Mouse (Mus musculus) midbrain, postnatal 0 days (tissue): ENCODE measurements at regions not wholly inside any gene's neighbourhood (a gene's known extent, or its start where the extent isn't known, plus 50 kb on each side); places are given as distances from the start of the nearest gene placed in this dataset.

ENCODE experiments used
- ATAC-seq: fragments of 200-750 bp; cut with Nextera tagmentation; 2 replicates; pipeline ENCODE4 v1.8.0; 2017; ENCODE audit warnings: moderate number of reproducible peaks, mild to moderate bottlenecking, moderate TSS enrichment, moderate library complexity; ENCODE audit not compliant: low FRiP score
- DNase-seq: peaks from one replicate; pipeline ENCODE4 v3.0.0-alpha.2; 2015; ENCODE audit warnings: low spot score
- H3K27ac ChIP-seq: fragments of 300-500 bp; sonication (generic); 2 replicates; pipeline ENCODE4 v1.5.1; 2014; ENCODE audit warnings: low read depth, mild to moderate bottlenecking, low read length, mixed read lengths
- H3K27me3 ChIP-seq: fragments of 300-500 bp; sonication (generic); 2 replicates; pipeline ENCODE4 v1.6.1; 2014; ENCODE audit warnings: low read length, control low read depth, mixed read lengths; ENCODE audit not compliant: insufficient read depth
- H3K36me3 ChIP-seq: fragments of 300-500 bp; sonication (generic); 2 replicates; pipeline ENCODE4 v1.6.1; 2014; ENCODE audit warnings: low read length, control low read depth, mixed read lengths; ENCODE audit not compliant: insufficient read depth
- H3K4me1 ChIP-seq: fragments of 300-500 bp; sonication (generic); 2 replicates; pipeline ENCODE4 v1.6.1; 2014; ENCODE audit warnings: mild to moderate bottlenecking, control low read depth, antibody characterized with exemption, low read length, mixed read lengths; ENCODE audit not compliant: insufficient read depth
- H3K4me2 ChIP-seq: fragments of 300-500 bp; sonication (generic); 2 replicates; pipeline ENCODE4 v1.6.1; 2014; ENCODE audit warnings: low read depth, mild to moderate bottlenecking, low read length, mixed read lengths; ENCODE audit not compliant: poor library complexity, severe bottlenecking
- H3K4me3 ChIP-seq: fragments of 300-500 bp; sonication (generic); 2 replicates; pipeline ENCODE4 v1.5.1; 2014; ENCODE audit warnings: low read depth, mild to moderate bottlenecking, low read length, moderate library complexity
- H3K9ac ChIP-seq: fragments of 300-500 bp; sonication (generic); replicated peaks from 2 replicates; pipeline ENCODE4 v1.6.1; 2014; ENCODE audit warnings: mild to moderate bottlenecking, low read length, moderate library complexity, mixed read lengths; ENCODE audit not compliant: poor library complexity, severe bottlenecking
- H3K9me3 ChIP-seq: fragments of 300-500 bp; sonication (generic); 2 replicates; pipeline ENCODE4 v1.6.1; 2016; ENCODE audit warnings: low read length, control low read depth
- CTCF ChIP-seq: IDR thresholded peaks from 2 replicates; pipeline ENCODE4 v1.5.1; 2016; ENCODE audit warnings: antibody characterized with exemption, mild to moderate bottlenecking
- WGBS: fragments of 180-500 bp; shearing (Covaris S2); extraction: QIAGEN DNeasy Blood & Tissue Kit; methylation state at CpG from one replicate; pipeline ENCODE4 v1.1.7; 2014; 5-methylcytosine and 5-hydroxymethylcytosine counted together

DNA sequence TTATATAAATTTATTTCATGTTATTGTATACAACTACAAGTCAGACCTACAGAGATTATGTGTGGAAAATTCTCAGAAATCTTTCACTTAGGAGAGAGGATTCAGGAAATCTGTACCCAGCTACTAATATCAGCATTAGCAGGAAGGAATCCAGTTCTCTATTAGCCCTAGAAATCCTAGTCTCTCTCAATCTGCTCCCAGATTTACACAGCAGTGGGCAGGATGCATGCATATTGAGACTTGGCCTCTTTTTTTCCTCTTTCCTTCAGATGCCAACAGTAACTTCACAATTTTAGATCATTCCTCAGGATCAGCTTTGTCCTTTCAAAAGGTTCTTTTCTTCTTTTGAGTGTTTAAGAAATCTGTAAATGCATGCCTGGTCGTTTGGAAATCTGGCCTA, 279.0 kb downstream of the Pdha2 start:
- Histone ChIP-seq H3K27me3 (no peaks in the 10 kb centered on the region), H3K4me3 (no peak overlapping the region), H3K4me2 (no peak overlapping the region), H3K27ac (no peak overlapping the region), H3K9me3 (no peaks in the 10 kb centered on the region), H3K4me1 (no peaks in the 10 kb centered on the region), H3K36me3 (no peaks in the 10 kb centered on the region), H3K9ac (no peak overlapping the region)
- 27% methylated on average over 1 of the region's 1 CpGs for WGBS
- DNase-seq (no peak), ATAC-seq (no peak)
- TF ChIP-seq CTCF, result no peak

DNA sequence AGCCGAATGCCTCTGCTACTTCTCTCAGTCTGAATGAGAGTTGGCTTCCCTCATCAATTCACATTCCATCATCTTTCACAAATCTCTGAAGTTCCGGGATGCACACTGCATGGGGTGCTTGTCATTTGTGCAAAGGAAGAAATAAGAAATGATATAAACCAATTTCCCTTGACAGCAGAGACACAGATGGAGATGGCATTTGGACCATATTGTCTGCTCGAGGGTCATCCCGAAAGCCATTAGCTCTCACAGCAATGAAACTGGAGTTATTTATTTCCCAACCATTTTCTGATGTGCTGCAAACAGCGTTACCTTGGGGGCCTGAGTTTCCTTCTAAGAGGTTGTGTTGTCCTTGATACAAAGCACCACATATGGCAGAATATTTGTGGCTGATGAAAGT, 285.5 kb downstream of the Pdha2 start:
- no peak for ATAC-seq
- Histone ChIP-seq H3K4me3 (no peak overlapping the region), H3K27me3 (no peaks in the 10 kb centered on the region), H3K9ac (no peak overlapping the region), H3K9me3 (no peaks in the 10 kb centered on the region), H3K36me3 (no peaks in the 10 kb centered on the region), H3K4me2 (no peak overlapping the region), H3K4me1 (no peaks in the 10 kb centered on the region), H3K27ac (no peak overlapping the region)
- WGBS, result 86% methylated on average over 5 of the region's 5 CpGs
- no peak for TF ChIP-seq CTCF
- no peak for DNase-seq

DNA sequence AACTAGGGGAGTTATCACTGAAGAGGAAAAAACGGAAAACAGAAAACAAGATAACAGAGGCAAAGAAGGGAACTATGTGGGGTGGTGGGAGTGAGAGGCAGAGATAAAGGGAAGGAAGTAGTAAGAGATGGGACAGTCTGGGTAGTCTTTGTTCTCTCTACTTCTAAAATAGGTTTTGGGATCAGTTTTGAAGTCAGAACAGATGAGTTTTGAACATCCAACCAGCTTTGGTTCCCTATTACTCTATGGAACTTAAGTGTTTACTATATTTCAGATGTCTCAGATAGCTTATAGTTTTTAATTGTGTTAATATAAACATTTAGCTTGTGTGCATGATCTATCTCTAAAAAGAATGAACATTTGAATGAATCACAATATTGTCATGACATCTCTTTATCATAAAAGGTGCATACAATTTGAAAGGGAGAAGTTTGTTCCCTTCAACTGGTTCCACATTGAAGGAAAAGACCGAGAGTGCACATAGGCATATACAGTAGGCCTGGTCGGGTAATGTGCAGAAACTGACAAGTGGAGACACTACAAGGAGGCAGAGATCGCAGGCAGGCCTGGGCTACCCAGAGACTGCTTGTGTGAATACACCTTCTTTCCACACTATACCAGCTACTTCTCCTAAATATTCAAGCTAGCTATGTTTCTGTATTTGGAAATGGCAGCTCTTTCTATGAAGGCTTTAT, 335.8 kb downstream of the Pdha2 start:
- H3K27me3 ChIP-seq, result no peaks in the 10 kb centered on the region
- ATAC-seq, result no peak
- no peak overlapping the region for H3K4me3 ChIP-seq
- 91% methylated on average over 4 of the region's 4 CpGs for WGBS
- no peaks in the 10 kb centered on the region for H3K4me1 ChIP-seq
- no peak overlapping the region for H3K27ac ChIP-seq
- no peaks in the 10 kb centered on the region for H3K36me3 ChIP-seq
- no peak for DNase-seq
- H3K9me3 ChIP-seq, result no peaks in the 10 kb centered on the region
- TF ChIP-seq CTCF, result no peak
- H3K9ac ChIP-seq, result no peak overlapping the region
- H3K4me2 ChIP-seq, result no peak overlapping the region

DNA sequence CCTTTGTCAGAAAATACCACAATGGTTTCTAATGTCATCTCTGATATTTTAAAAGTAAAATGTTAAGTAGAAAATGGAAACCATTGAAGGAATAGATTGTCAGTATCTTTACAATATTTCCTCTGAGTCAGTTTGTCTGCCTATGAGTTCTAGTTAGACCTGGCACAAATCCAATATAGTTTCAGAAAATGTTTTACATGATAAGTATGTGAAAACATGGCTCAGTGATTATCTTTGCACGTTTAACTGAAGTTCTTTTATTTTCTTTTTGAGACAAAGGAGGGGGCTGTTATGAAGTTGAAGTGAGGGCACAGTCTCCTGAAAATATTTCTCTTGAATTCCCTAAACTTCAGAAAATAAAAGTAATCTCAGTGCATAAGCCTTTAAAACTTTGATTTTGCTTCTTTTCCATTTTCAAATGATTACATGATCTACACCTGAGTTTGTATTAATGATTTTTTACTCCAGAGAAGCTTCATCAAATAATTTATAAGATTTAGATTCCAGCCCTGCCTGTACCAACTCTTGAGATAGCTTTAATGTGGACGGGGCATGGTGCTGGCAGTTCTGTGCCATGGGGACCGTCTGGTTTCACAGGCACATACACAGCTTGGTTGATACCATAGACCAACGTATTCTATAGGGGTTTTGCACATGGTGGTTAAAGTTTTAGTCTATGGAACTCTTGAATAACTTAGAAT, 336.5 kb downstream of the Pdha2 start:
- ATAC-seq, result no peak
- Histone ChIP-seq H3K4me2 (no peak overlapping the region), H3K27ac (no peak overlapping the region), H3K4me3 (no peak overlapping the region), H3K36me3 (no peaks in the 10 kb centered on the region), H3K4me1 (no peaks in the 10 kb centered on the region), H3K9me3 (no peaks in the 10 kb centered on the region), H3K9ac (no peak overlapping the region), H3K27me3 (no peaks in the 10 kb centered on the region)
- no peak for TF ChIP-seq CTCF
- no peak for DNase-seq
- 79% methylated on average over 4 of the region's 4 CpGs for WGBS

DNA sequence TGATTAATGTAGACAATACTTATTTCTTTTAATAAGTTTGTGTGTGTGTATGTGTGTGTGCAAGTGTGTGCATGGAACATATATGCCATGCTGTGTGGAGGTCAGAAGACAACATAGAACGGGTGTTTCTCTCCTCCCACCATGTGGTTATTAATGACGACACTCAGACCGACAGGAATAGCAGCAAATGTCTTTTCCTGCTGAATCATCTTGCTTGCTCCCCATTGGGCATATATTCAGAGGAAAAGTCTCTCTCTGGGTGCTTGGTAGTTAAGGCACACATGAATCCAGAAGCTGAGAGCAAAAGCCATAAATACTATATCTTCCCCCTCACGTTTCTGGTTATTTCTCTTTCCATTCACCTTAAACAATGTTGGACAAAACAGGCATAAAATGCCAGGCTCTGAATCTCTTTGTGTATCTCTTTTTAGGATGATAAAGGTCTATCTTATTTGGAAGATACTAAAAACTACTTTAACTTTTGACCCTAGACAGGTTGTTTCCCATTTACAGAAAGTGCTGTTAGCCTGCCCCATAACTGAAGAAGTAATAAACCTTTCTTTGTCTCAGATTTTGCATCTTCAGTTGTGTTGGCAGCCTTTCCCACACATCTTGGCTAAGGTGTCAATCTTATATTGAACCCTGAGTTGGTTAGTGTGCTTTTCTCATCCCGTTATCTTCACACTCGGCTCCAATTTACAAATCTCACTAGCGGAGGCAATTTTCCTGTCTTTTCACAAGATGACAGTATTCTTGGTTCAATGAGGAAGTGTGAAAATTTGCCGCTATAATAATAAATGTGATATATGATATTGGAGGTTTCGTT, 337.9 kb downstream of the Pdha2 start:
- Histone ChIP-seq H3K4me1 (no peaks in the 10 kb centered on the region), H3K4me2 (no peak overlapping the region), H3K27ac (no peak overlapping the region), H3K27me3 (no peaks in the 10 kb centered on the region), H3K9ac (no peak overlapping the region), H3K9me3 (no peaks in the 10 kb centered on the region), H3K4me3 (no peak overlapping the region), H3K36me3 (no peaks in the 10 kb centered on the region)
- DNase-seq (no peak), ATAC-seq (no peak)
- 88% methylated on average over 9 of the region's 9 CpGs for WGBS
- TF ChIP-seq CTCF, result no peak

DNA sequence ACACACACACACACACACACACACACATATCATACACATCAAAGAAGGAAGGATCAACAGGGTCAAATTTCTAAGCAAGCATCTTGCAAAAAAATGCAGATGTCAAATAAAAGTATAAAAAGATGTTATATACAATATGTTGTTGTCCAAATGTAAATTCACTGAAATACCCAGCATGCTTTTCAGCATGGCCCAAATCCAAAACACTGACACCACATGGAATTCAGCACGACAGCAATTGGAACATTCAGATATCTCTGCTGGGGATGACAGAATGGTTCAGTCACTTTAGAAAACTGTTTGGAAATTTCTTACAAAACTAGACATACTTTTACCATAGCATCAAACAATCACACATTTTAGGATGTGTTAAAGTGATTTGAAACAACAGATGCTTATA, 339.6 kb downstream of the Pdha2 start:
- Histone ChIP-seq H3K4me2 (no peak overlapping the region), H3K27me3 (no peaks in the 10 kb centered on the region), H3K36me3 (no peaks in the 10 kb centered on the region), H3K4me1 (no peaks in the 10 kb centered on the region), H3K27ac (no peak overlapping the region), H3K4me3 (no peak overlapping the region), H3K9me3 (no peaks in the 10 kb centered on the region), H3K9ac (no peak overlapping the region)
- no peak for TF ChIP-seq CTCF
- ATAC-seq (no peak), DNase-seq (no peak)
- 61% methylated on average over 1 of the region's 1 CpGs for WGBS
